Mouse (Mus musculus) forebrain, embryonic 13.5 days (tissue): ENCODE results near the gene Gm8369. TPM values are rescaled to one million over a fixed set of nuclear protein-coding genes. Genes with fewer than 3 reads are reported as not detected.
"Not testable (repeated sequence)": the region's sequence is repeated elsewhere in the genome, so short reads cannot be mapped to it uniquely, and the experiment has no call there.

Source experiments
- ATAC-seq: fragments of 200-750 bp; cut with Nextera tagmentation; 2 replicates; pipeline ENCODE4 v1.8.0; 2017
- H3K27ac ChIP-seq: fragments of 300-500 bp; sonication (generic); 2 replicates; pipeline ENCODE4 v1.5.1; 2015; ENCODE audit warnings: inconsistent platforms, mild to moderate bottlenecking, moderate library complexity
- H3K27me3 ChIP-seq: fragments of 300-500 bp; sonication (generic); 2 replicates; pipeline ENCODE4 v1.6.1; 2015; ENCODE audit warnings: mild to moderate bottlenecking, inconsistent platforms
- H3K36me3 ChIP-seq: fragments of 300-500 bp; sonication (generic); 2 replicates; pipeline ENCODE4 v1.6.1; 2015; ENCODE audit warnings: mild to moderate bottlenecking, inconsistent platforms; ENCODE audit not compliant: poor library complexity, severe bottlenecking
- H3K4me1 ChIP-seq: fragments of 300-500 bp; sonication (generic); 2 replicates; pipeline ENCODE4 v1.6.1; 2015; ENCODE audit warnings: inconsistent platforms
- H3K4me2 ChIP-seq: fragments of 300-500 bp; sonication (generic); 2 replicates; pipeline ENCODE4 v1.6.1; 2015; ENCODE audit warnings: inconsistent platforms, mild to moderate bottlenecking, moderate library complexity
- H3K4me3 ChIP-seq: fragments of 300-500 bp; sonication (generic); 2 replicates; pipeline ENCODE4 v1.5.1; 2015; ENCODE audit warnings: mild to moderate bottlenecking, inconsistent platforms
- H3K9ac ChIP-seq: fragments of 300-500 bp; sonication (generic); 2 replicates; pipeline ENCODE4 v1.6.1; 2015; ENCODE audit warnings: mild to moderate bottlenecking, inconsistent platforms
- H3K9me3 ChIP-seq: fragments of 300-500 bp; sonication (generic); replicated peaks from 2 replicates; pipeline ENCODE4 v1.6.1; 2016; ENCODE audit warnings: inconsistent platforms
- WGBS: fragments of 180-500 bp; shearing (Covaris S2); methylation state at CpG from one replicate; pipeline ENCODE4 v1.1.7; 2015; 5-methylcytosine and 5-hydroxymethylcytosine counted together
- polyA plus RNA-seq: library from polyadenylated mRNA; unstranded; fragments of >200 nt; fragmentation: Nextera tagmentation; extraction: Ambion mirVana; gene quantifications from 2 replicates; pipeline ENCODE4 v1.2.1, GENCODE M21; 2015

The Gm8369 gene
- polyA plus RNA-seq, 1 experiment from 2014 or later = not detected

- Histone ChIP-seq H3K9ac (no peak overlapping the region), H3K4me2 (no peak overlapping the region), H3K4me1 (no peaks in the 10 kb centered on the region), H3K9me3 (no peaks in the 10 kb centered on the region), H3K36me3 (no peaks in the 10 kb centered on the region), H3K27me3 (no peaks in the 10 kb centered on the region), H3K4me3 (no peak overlapping the region), H3K27ac (no peak overlapping the region)
- no peak for ATAC-seq
- WGBS = 87% methylated on average over 3 of the region's 3 CpGs
Observed at GRCm38 (mm10) chr19:11485266-11485665, 472 bp upstream of the Gm8369 start.

- WGBS = 89% methylated on average over 1 of the region's 1 CpGs
- no peaks in the 10 kb centered on the region for H3K9me3 ChIP-seq
- no peaks in the 10 kb centered on the region for H3K36me3 ChIP-seq
- H3K4me3 ChIP-seq = no peak overlapping the region
- no peak overlapping the region for H3K4me2 ChIP-seq
- no peak overlapping the region for H3K27ac ChIP-seq
- no peak for ATAC-seq
- no peak overlapping the region for H3K9ac ChIP-seq
- no peaks in the 10 kb centered on the region for H3K27me3 ChIP-seq
- no peaks in the 10 kb centered on the region for H3K4me1 ChIP-seq
Observed at GRCm38 (mm10) chr19:11486599-11486998, 861 bp downstream of the Gm8369 start.

- no peaks in the 10 kb centered on the region for H3K27me3 ChIP-seq
- H3K9ac ChIP-seq = no peak overlapping the region
- H3K4me3 ChIP-seq = no peak overlapping the region
- no peaks in the 10 kb centered on the region for H3K36me3 ChIP-seq
- H3K27ac ChIP-seq = no peak overlapping the region
- H3K9me3 ChIP-seq = no peaks in the 10 kb centered on the region
- 76% methylated on average over 4 of the region's 4 CpGs for WGBS
- ATAC-seq = no peak
- H3K4me1 ChIP-seq = no peaks in the 10 kb centered on the region
- H3K4me2 ChIP-seq = no peak overlapping the region
Observed at GRCm38 (mm10) chr19:11491406-11492189, 5.9 kb downstream of the Gm8369 start.

- Histone ChIP-seq H3K9me3 (no peaks in the 10 kb centered on the region), H3K4me3 (no peak overlapping the region), H3K4me2 (no peak overlapping the region), H3K9ac (no peak overlapping the region), H3K4me1 (no peaks in the 10 kb centered on the region), H3K36me3 (no peaks in the 10 kb centered on the region), H3K27ac (no peak overlapping the region), H3K27me3 (no peaks in the 10 kb centered on the region)
- 87% methylated on average over 1 of the region's 1 CpGs for WGBS
- ATAC-seq = no peak
Observed at GRCm38 (mm10) chr19:11492671-11493070, 6.9 kb downstream of the Gm8369 start.

- H3K4me3 ChIP-seq = no peak overlapping the region
- no peaks in the 10 kb centered on the region for H3K36me3 ChIP-seq
- 89% methylated on average over 3 of the region's 3 CpGs for WGBS
- H3K27me3 ChIP-seq = no peaks in the 10 kb centered on the region
- H3K9me3 ChIP-seq = no peaks in the 10 kb centered on the region
- H3K27ac ChIP-seq = no peak overlapping the region
- ATAC-seq = no peak
- H3K4me1 ChIP-seq = no peaks in the 10 kb centered on the region
- no peak overlapping the region for H3K9ac ChIP-seq
- no peak overlapping the region for H3K4me2 ChIP-seq
Observed at GRCm38 (mm10) chr19:11494519-11494918, 8.8 kb downstream of the Gm8369 start.

GRCm38 (mm10) chr19:11496361-11496760 lies 10.6 kb downstream of the Gm8369 start:
- H3K9ac ChIP-seq = no peak overlapping the region
- H3K4me3 ChIP-seq = no peak overlapping the region
- no peak for ATAC-seq
- WGBS = 87% methylated on average over 6 of the region's 6 CpGs
- H3K27ac ChIP-seq = no peak overlapping the region
- H3K27me3 ChIP-seq = no peaks in the 10 kb centered on the region
- no peak overlapping the region for H3K4me2 ChIP-seq
- no peaks in the 10 kb centered on the region for H3K9me3 ChIP-seq
- no peaks in the 10 kb centered on the region for H3K4me1 ChIP-seq
- no peaks in the 10 kb centered on the region for H3K36me3 ChIP-seq

- H3K9me3 ChIP-seq, H3K36me3 ChIP-seq, H3K27me3 ChIP-seq, H3K4me2 ChIP-seq, H3K9ac ChIP-seq, H3K4me3 ChIP-seq, ATAC-seq, H3K4me1 ChIP-seq, H3K27ac ChIP-seq: not testable (repeated sequence)
- 78% methylated on average over 1 of the region's 1 CpGs for WGBS
Observed at GRCm38 (mm10) chr19:11497300-11497699, 11.6 kb downstream of the Gm8369 start.

GRCm38 (mm10) chr19:11500796-11501195 lies 15.1 kb downstream of the Gm8369 start:
- no peak overlapping the region for H3K4me2 ChIP-seq
- no peaks in the 10 kb centered on the region for H3K9me3 ChIP-seq
- no peak for ATAC-seq
- 98% methylated on average over 1 of the region's 1 CpGs for WGBS
- H3K27ac ChIP-seq = no peak overlapping the region
- H3K4me1 ChIP-seq = no peaks in the 10 kb centered on the region
- H3K4me3 ChIP-seq = no peak overlapping the region
- H3K27me3 ChIP-seq = no peaks in the 10 kb centered on the region
- no peaks in the 10 kb centered on the region for H3K36me3 ChIP-seq
- H3K9ac ChIP-seq = no peak overlapping the region

- Histone ChIP-seq H3K27me3 (no peaks in the 10 kb centered on the region), H3K36me3 (no peaks in the 10 kb centered on the region), H3K9ac (no peak overlapping the region), H3K4me3 (no peak overlapping the region), H3K4me2 (no peak overlapping the region), H3K9me3 (no peaks in the 10 kb centered on the region), H3K27ac (no peak overlapping the region), H3K4me1 (no peaks in the 10 kb centered on the region)
- 89% methylated on average over 4 of the region's 4 CpGs for WGBS
- no peak for ATAC-seq
Observed at GRCm38 (mm10) chr19:11501326-11501725, 15.6 kb downstream of the Gm8369 start.

- Histone ChIP-seq H3K27me3 (no peaks in the 10 kb centered on the region), H3K36me3 (no peaks in the 10 kb centered on the region), H3K9me3 (no peaks in the 10 kb centered on the region), H3K4me3 (no peak overlapping the region), H3K4me1 (no peaks in the 10 kb centered on the region), H3K9ac (no peak overlapping the region), H3K4me2 (no peak overlapping the region), H3K27ac (no peak overlapping the region)
- no peak for ATAC-seq
- 94% methylated on average over 1 of the region's 1 CpGs for WGBS
Observed at GRCm38 (mm10) chr19:11504857-11505256, 19.1 kb downstream of the Gm8369 start.

- WGBS = 78% methylated on average over 1 of the region's 1 CpGs
- H3K9me3 ChIP-seq = no peaks in the 10 kb centered on the region
- H3K27me3 ChIP-seq = no peaks in the 10 kb centered on the region
- no peak overlapping the region for H3K4me2 ChIP-seq
- no peak overlapping the region for H3K9ac ChIP-seq
- no peak overlapping the region for H3K27ac ChIP-seq
- H3K4me1 ChIP-seq = no peaks in the 10 kb centered on the region
- H3K36me3 ChIP-seq = no peaks in the 10 kb centered on the region
- no peak overlapping the region for H3K4me3 ChIP-seq
- no peak for ATAC-seq
Observed at GRCm38 (mm10) chr19:11513458-11513857, 27.7 kb downstream of the Gm8369 start.

GRCm38 (mm10) chr19:11516246-11516645 lies 30.5 kb downstream of the Gm8369 start, which contains the start of gene Ms4a6b:
Gene Ms4a6b, plus strand, starts transcription at chr19:11516512.
- Histone ChIP-seq H3K4me2 (no peak within 1 kb of the TSS), H3K4me3 (no peak within 1 kb of the TSS), H3K9ac (no peak within 1 kb of the TSS), H3K36me3 (no peaks in the 10 kb centered on the region), H3K9me3 (no peaks in the 10 kb centered on the region), H3K27me3 (no peaks in the 10 kb centered on the region), H3K27ac (no peak within 1 kb of the TSS), H3K4me1 (no peaks in the 10 kb centered on the region)
- no peak for ATAC-seq

- Histone ChIP-seq H3K9ac (no peak overlapping the region), H3K4me3 (no peak overlapping the region), H3K4me2 (no peak overlapping the region), H3K4me1 (no peaks in the 10 kb centered on the region), H3K27me3 (no peaks in the 10 kb centered on the region), H3K9me3 (no peaks in the 10 kb centered on the region), H3K27ac (no peak overlapping the region), H3K36me3 (no peaks in the 10 kb centered on the region)
- 80% methylated on average over 4 of the region's 4 CpGs for WGBS
- ATAC-seq = no peak
Observed at GRCm38 (mm10) chr19:11516845-11517244, 31.1 kb downstream of the Gm8369 start.
